Mouse (Mus musculus) central nervous system, embryonic 11.5 days (tissue): ENCODE data around the gene Paqr4. TPM values are rescaled to one million over a fixed set of nuclear protein-coding genes. Genes with fewer than 3 reads are reported as not detected.

Experiments used
- polyA plus RNA-seq: library from polyadenylated mRNA; depleted of rRNA; stranded (reverse); fragments of >200 nt; gene quantifications from 2 replicates; pipeline ENCODE4 v1.2.3, GENCODE M21; 2012; rRNA removed

Paqr4 gene
- 12.7 and 14.2 TPM in 2 replicates for polyA plus RNA-seq

DNA sequence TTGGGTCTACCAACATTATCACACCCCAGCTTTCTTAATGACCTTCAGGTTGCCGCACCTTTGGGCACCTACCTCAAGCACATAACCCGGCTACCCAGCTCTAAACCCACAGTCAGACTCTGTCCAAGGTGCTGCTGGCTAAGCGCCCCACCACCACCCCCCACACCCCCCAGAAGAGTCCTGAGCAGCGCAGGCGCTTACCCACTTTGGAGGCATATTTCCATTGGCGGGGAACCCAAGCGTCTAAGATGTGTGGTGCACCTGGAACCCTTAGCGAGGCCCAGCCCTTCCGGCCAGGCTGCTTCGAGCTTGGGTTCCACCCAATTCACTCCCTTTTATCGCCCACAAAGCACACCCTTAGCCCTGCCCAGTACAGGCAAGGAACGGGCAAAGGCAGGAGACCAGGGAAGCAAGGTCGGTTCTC, at the start of gene Paqr4:
Gene Paqr4, minus strand, starts transcription at position 270 of the 424 bp plus-strand sequence.

DNA sequence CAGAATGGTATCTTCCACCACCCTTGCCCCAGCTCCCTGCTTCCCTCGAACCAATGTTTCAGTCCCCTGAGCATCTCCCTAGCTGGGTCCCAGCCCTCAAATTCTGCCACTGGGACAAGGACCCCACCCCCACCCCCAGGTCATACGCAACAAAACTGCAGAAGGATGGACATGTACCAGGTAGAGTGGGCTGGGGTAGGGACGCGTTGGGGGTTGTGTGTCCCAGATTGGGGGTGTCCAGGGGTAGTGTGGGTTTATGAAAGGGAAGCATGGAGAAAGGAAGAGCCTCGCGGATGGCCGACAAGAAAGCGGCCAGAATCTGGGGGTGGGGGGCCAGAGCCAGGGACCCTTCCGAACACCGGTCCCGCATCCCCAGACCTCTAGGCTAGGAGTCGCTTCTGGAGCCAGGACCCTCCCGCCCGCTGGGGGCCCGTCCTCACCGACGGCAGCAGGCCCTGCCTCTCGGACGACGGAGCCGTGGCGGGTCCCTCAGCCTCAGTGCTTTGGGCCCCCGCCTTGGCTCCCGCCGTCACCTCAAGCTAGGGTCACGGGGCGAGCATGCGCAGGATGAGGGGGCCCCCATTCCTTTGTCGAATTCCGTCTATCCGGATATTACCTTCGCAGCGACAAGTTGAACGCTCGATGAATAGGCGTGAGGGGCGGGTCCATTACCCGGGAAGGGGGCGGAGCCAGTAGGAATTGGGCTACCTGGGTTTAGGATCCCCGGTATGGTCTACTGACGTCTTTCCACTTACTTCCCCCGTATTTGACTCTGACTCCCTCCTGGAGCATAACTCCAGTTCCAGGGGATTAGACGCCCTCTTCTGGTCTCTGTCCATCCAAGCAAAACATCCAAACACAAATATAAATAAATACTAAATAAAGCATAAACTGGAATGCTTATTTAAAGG, 45.1 kb upstream of the Paqr4 start, which contains the start of gene Flywch2:
Gene Flywch2, minus strand, starts transcription at position 521 of the 911 bp plus-strand sequence.

GRCm38 (mm10) chr17:23771284-23772218, 30.9 kb upstream of the Paqr4 start, which contains the start of gene Flywch1:
Gene Flywch1, minus strand, starts transcription at chr17:23771602.

GRCm38 (mm10) chr17:23745301-23746251, 4.9 kb upstream of the Paqr4 start, which contains the start of gene Kremen2:
Gene Kremen2, minus strand, starts transcription at chr17:23745833.

DNA sequence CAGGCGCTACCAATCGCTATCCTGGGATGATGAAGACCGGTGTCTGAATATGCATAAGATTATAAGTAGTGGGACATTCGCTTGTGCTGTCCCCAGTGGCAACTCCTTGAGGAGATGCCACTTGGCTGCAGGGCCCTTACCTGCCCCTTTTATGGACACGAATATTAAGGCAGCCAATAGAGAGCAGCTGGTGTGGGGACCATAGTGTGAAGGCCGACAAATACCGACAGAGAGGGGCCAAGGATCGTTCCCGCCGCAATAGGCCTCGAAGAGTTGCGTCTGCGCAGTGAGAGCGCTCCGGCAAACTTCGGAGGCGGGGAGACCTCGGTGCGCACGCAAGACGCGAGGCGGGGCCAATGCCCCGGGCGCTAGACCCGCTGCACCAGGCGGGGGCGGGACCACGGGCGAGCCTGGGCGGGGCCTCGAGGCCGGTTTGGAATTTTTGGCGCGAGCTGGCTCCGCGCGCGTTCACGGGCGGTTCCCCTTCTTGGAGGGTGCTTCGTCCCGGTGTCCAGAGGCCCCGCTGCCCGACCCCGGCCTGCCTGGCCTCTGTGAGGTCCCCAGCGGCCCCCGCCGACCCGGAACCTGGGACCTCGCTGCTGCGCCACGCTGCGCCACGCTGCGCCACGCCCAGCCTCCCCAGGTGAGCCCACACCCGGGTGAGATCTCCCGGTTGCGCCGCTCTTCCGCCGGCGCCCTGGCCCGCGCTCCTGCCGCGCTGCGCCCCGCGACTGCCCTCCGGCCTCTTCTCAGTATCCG, 14.5 kb downstream of the Paqr4 start, which contains the start of gene Pkmyt1:
Gene Pkmyt1, plus strand, starts transcription at position 338 of the 759 bp plus-strand sequence.

DNA sequence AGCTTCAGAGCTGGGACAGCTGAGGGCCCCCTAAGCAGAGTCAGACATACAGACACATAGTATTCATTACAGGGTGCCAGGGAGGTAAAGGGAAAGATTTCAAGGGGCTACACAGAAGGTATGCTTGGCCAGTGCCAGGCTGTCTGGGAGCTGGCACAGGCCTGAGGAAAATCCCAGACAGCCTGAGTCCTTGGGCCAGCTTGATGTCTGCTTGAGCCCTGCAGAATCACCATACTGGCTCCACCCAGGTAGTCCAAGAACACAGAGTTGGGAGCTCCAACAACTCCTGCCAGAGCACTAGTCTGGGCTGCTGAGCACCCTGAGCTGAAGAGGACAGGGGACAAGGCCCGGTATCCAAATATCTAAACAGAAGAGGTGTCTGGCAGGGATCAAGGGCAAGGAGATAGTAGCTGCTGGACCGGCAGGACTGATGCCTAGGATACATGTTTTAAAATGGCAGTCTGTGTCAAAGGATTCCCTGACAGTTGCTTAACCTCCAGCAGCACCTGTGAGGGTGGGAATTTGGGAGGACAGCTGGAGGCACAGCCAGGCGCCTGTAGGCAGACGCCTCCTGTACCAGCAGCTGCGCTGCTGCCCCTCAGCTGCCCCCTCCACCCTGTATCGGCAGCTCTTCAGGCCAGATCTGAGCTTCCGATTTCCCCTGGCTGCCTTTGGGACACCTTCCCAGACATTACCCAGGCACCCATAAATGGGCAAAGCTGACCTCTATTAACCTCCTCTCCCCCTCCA, 18.1 kb downstream of the Paqr4 start, which contains the start of gene 1520401A03Rik:
Gene 1520401A03Rik, minus strand, starts transcription at position 408 of the 750 bp plus-strand sequence.

Other genes with a start within 250 kb of the Paqr4 start
- gene Zfp213, start 176.6 kb downstream of the Paqr4 start, polyA plus RNA-seq = 16.3 and 16.4 TPM in 2 replicates
- 30.8 and 32.9 TPM in 2 replicates for gene Zfp13, start 141.4 kb downstream of the Paqr4 start, polyA plus RNA-seq
- gene Zscan10, start 140.0 kb downstream of the Paqr4 start, polyA plus RNA-seq = 0.38 and 0.57 TPM in 2 replicates
- 0.74 and 1.1 TPM in 2 replicates for gene Mmp25, start 95.6 kb downstream of the Paqr4 start, polyA plus RNA-seq
- gene Bicdl2, start 80.4 kb downstream of the Paqr4 start, polyA plus RNA-seq = 0.19 and 0.22 TPM in 2 replicates
- 35.1 and 40.8 TPM in 2 replicates for gene Hcfc1r1, start 67.3 kb downstream of the Paqr4 start, polyA plus RNA-seq
- 44.0 and 45.6 TPM in 2 replicates for gene Thoc6, start 67.0 kb downstream of the Paqr4 start, polyA plus RNA-seq
- 2.3 and 3.4 TPM in 2 replicates for gene Tnfrsf12a, start 63.4 kb downstream of the Paqr4 start, polyA plus RNA-seq
- 4.8 and 12.5 TPM in 2 replicates for gene Cldn6, start 61.6 kb downstream of the Paqr4 start, polyA plus RNA-seq
- gene Cldn9, start 56.8 kb downstream of the Paqr4 start, polyA plus RNA-seq = 1.6 and 2.8 TPM in 2 replicates
- 0.05 and 1.1 TPM in 2 replicates for gene 1520401A03Rik, start 18.1 kb downstream of the Paqr4 start, polyA plus RNA-seq
- gene Pkmyt1, start 14.5 kb downstream of the Paqr4 start, polyA plus RNA-seq = 45.2 and 56.0 TPM in 2 replicates
- 1.4 and 6.2 TPM in 2 replicates for gene Kremen2, start 5.0 kb upstream of the Paqr4 start, polyA plus RNA-seq
- 83.3 and 88.4 TPM in 2 replicates for gene Flywch1, start 30.7 kb upstream of the Paqr4 start, polyA plus RNA-seq
- gene Flywch2, start 45.2 kb upstream of the Paqr4 start, polyA plus RNA-seq = 28.6 and 30.1 TPM in 2 replicates
- gene Srrm2, start 49.7 kb upstream of the Paqr4 start, polyA plus RNA-seq = 640 and 782 TPM in 2 replicates
- 524 and 676 TPM in 2 replicates for gene Elob, start 88.3 kb upstream of the Paqr4 start, polyA plus RNA-seq
- 0.26 and 0.46 TPM in 2 replicates for gene Prss33, start 95.2 kb upstream of the Paqr4 start, polyA plus RNA-seq
- 0.06 TPM in 1 of 2 replicates, not detected in the other for gene Prss32, start 103.0 kb upstream of the Paqr4 start, polyA plus RNA-seq
- 1.2 and 3.0 TPM in 2 replicates for gene Prss41, start 103.3 kb upstream of the Paqr4 start, polyA plus RNA-seq
- not detected in 2 replicates for gene Prss21, start 127.2 kb upstream of the Paqr4 start, polyA plus RNA-seq
- not detected in 2 replicates for gene Dcpp1, start 140.0 kb upstream of the Paqr4 start, polyA plus RNA-seq
- gene Dcpp2, start 140.0 kb upstream of the Paqr4 start, polyA plus RNA-seq = not detected in 2 replicates
- gene Dcpp3, start 176.6 kb upstream of the Paqr4 start, polyA plus RNA-seq = not detected in 2 replicates
- gene Sbp, start 200.8 kb upstream of the Paqr4 start, polyA plus RNA-seq = 0.08 TPM in 1 of 2 replicates, not detected in the other
- not detected in 2 replicates for gene Sbpl, start 214.4 kb upstream of the Paqr4 start, polyA plus RNA-seq
- 0.05 TPM in 1 of 2 replicates, not detected in the other for gene Prss30, start 239.7 kb upstream of the Paqr4 start, polyA plus RNA-seq